Mouse (Mus musculus): ENCODE data around the gene Scamp5. TPM values are rescaled to one million over a fixed set of nuclear protein-coding genes. Genes with fewer than 3 reads are reported as not detected.

Gene Scamp5
- polyA plus RNA-seq, 1 experiment from 2014 or later: 165 TPM

GRCm38 (mm10) chr9:57407120-57407905, 60.5 kb downstream of the Scamp5 start:
- Histone ChIP-seq H3K27ac (ENCODE audit: low read depth, low read length) (no peak overlapping the region), H3K36me3 (ENCODE audit: control insufficient read depth, insufficient read depth, low read length) (0 out of 2 replicates have a peak, but pooled peaks cover 2% of the 10 kb centered on the region), H3K4me3 (ENCODE audit: low read length) (no peak overlapping the region), H3K4me1 (ENCODE audit: control insufficient read depth, insufficient read depth, low read depth, low read length) (no peaks in the 10 kb centered on the region), H3K9ac (ENCODE audit: low read depth, low read length) (no peak overlapping the region), H3K9me3 (ENCODE audit: control insufficient read depth, low read length) (no peaks in the 10 kb centered on the region), H3K4me2 (ENCODE audit: low read length) (no peak overlapping the region), H3K27me3 (replicated peaks; ENCODE audit: control insufficient read depth, insufficient read depth, low read length) (no peaks in the 10 kb centered on the region)
- WGBS: 91% methylated on average over 9 of the region's 9 CpGs
- no peak for ATAC-seq

- H3K9me3 ChIP-seq (ENCODE audit: control insufficient read depth, low read length): no peaks in the 10 kb centered on the region
- H3K27ac ChIP-seq (ENCODE audit: low read depth, low read length): no peak overlapping the region
- no peak overlapping the region for H3K4me2 ChIP-seq (ENCODE audit: low read length)
- H3K4me1 ChIP-seq (ENCODE audit: control insufficient read depth, insufficient read depth, low read depth, low read length): no peaks in the 10 kb centered on the region
- no peak overlapping the region for H3K4me3 ChIP-seq (ENCODE audit: low read length)
- WGBS: 96% methylated on average over 5 of the region's 5 CpGs
- H3K36me3 ChIP-seq (ENCODE audit: control insufficient read depth, insufficient read depth, low read length): no peaks in the 10 kb centered on the region
- no peaks in the 10 kb centered on the region for H3K27me3 ChIP-seq (replicated peaks; ENCODE audit: control insufficient read depth, insufficient read depth, low read length)
- ATAC-seq: no peak
- H3K9ac ChIP-seq (ENCODE audit: low read depth, low read length): no peak overlapping the region
Observed at GRCm38 (mm10) chr9:57406395-57406794, 61.5 kb downstream of the Scamp5 start.

- Histone ChIP-seq H3K27me3 (replicated peaks; ENCODE audit: control insufficient read depth, insufficient read depth, low read length) (no peaks in the 10 kb centered on the region), H3K4me2 (ENCODE audit: low read length) (no peak overlapping the region), H3K9ac (ENCODE audit: low read depth, low read length) (no peak overlapping the region), H3K27ac (ENCODE audit: low read depth, low read length) (no peak overlapping the region), H3K4me1 (ENCODE audit: control insufficient read depth, insufficient read depth, low read depth, low read length) (no peaks in the 10 kb centered on the region), H3K4me3 (ENCODE audit: low read length) (no peak overlapping the region), H3K9me3 (ENCODE audit: control insufficient read depth, low read length) (peaks cover 6% of the 10 kb centered on the region; the same call in 1 of the 2 replicates), H3K36me3 (ENCODE audit: control insufficient read depth, insufficient read depth, low read length) (no peaks in the 10 kb centered on the region)
- ATAC-seq: no peak
- 88% methylated on average over 5 of the region's 5 CpGs for WGBS
Observed at GRCm38 (mm10) chr9:57404036-57404435, 63.8 kb downstream of the Scamp5 start.

- H3K36me3 ChIP-seq (ENCODE audit: control insufficient read depth, insufficient read depth, low read length): no peaks in the 10 kb centered on the region
- no peaks in the 10 kb centered on the region for H3K4me1 ChIP-seq (ENCODE audit: control insufficient read depth, insufficient read depth, low read depth, low read length)
Observed at GRCm38 (mm10) chr9:57402318-57403251, 65.3 kb downstream of the Scamp5 start.

GRCm38 (mm10) chr9:57398773-57399172, 69.1 kb downstream of the Scamp5 start:
- Histone ChIP-seq H3K4me2 (ENCODE audit: low read length) (no peak overlapping the region), H3K9me3 (ENCODE audit: control insufficient read depth, low read length) (peaks cover 6% of the 10 kb centered on the region; the same call in 1 of the 2 replicates), H3K27ac (ENCODE audit: low read depth, low read length) (no peak overlapping the region), H3K9ac (ENCODE audit: low read depth, low read length) (no peak overlapping the region), H3K4me1 (ENCODE audit: control insufficient read depth, insufficient read depth, low read depth, low read length) (no peaks in the 10 kb centered on the region), H3K36me3 (ENCODE audit: control insufficient read depth, insufficient read depth, low read length) (no peaks in the 10 kb centered on the region), H3K4me3 (ENCODE audit: low read length) (no peak overlapping the region), H3K27me3 (replicated peaks; ENCODE audit: control insufficient read depth, insufficient read depth, low read length) (no peaks in the 10 kb centered on the region)
- 93% methylated on average over 2 of the region's 2 CpGs for WGBS
- ATAC-seq: no peak

More at GRCm38 (mm10) chr9:57402318-57403251, 65.3 kb downstream of the Scamp5 start:
- no peak overlapping the region for H3K9ac ChIP-seq (ENCODE audit: low read depth, low read length)
- no peak overlapping the region for H3K4me2 ChIP-seq (ENCODE audit: low read length)
- ATAC-seq: no peak
- H3K4me3 ChIP-seq (ENCODE audit: low read length): no peak overlapping the region
- peaks cover 6% of the 10 kb centered on the region; the same call in 1 of the 2 replicates for H3K9me3 ChIP-seq (ENCODE audit: control insufficient read depth, low read length)
- WGBS: 89% methylated on average over 15 of the region's 15 CpGs
- H3K27me3 ChIP-seq (replicated peaks; ENCODE audit: control insufficient read depth, insufficient read depth, low read length): no peaks in the 10 kb centered on the region
- no peak overlapping the region for H3K27ac ChIP-seq (ENCODE audit: low read depth, low read length)

GRCm38 (mm10) chr9:57392892-57393291, 75.0 kb downstream of the Scamp5 start:
- 90% methylated on average over 1 of the region's 1 CpGs for WGBS
- H3K4me3 ChIP-seq (ENCODE audit: low read length): no peak overlapping the region
- no peak overlapping the region for H3K9ac ChIP-seq (ENCODE audit: low read depth, low read length)
- H3K4me1 ChIP-seq (ENCODE audit: control insufficient read depth, insufficient read depth, low read depth, low read length): no peaks in the 10 kb centered on the region
- no peaks in the 10 kb centered on the region for H3K27me3 ChIP-seq (replicated peaks; ENCODE audit: control insufficient read depth, insufficient read depth, low read length)
- no peaks in the 10 kb centered on the region for H3K36me3 ChIP-seq (ENCODE audit: control insufficient read depth, insufficient read depth, low read length)
- no peak overlapping the region for H3K4me2 ChIP-seq (ENCODE audit: low read length)
- no peak overlapping the region for H3K27ac ChIP-seq (ENCODE audit: low read depth, low read length)
- no peak for ATAC-seq
- H3K9me3 ChIP-seq (ENCODE audit: control insufficient read depth, low read length): no peaks in the 10 kb centered on the region

Other genes with a start within 250 kb of the Scamp5 start
- gene Trcg1, start 231.5 kb downstream of the Scamp5 start, polyA plus RNA-seq (2015; fragmentation: Nextera tagmentation; extraction: Ambion mirVana): 0.08 TPM in 1 of 2 replicates, not detected in the other
- gene 1700017B05Rik, start 205.4 kb downstream of the Scamp5 start, polyA plus RNA-seq (2015; fragmentation: Nextera tagmentation; extraction: Ambion mirVana): 3.9 and 5.4 TPM in 2 replicates
- gene Ppcdc, start 27.9 kb downstream of the Scamp5 start, polyA plus RNA-seq (2015; fragmentation: Nextera tagmentation; extraction: Ambion mirVana): 19.4 and 20.5 TPM in 2 replicates
- gene Rpp25, start 36.0 kb upstream of the Scamp5 start, polyA plus RNA-seq (2015; fragmentation: Nextera tagmentation; extraction: Ambion mirVana): 21.0 and 21.4 TPM in 2 replicates
- gene Cox5a, start 53.2 kb upstream of the Scamp5 start, polyA plus RNA-seq (2015; fragmentation: Nextera tagmentation; extraction: Ambion mirVana): 890 and 1,047 TPM in 2 replicates
- gene Fam219b, start 69.5 kb upstream of the Scamp5 start, polyA plus RNA-seq (2015; fragmentation: Nextera tagmentation; extraction: Ambion mirVana): 23.6 and 24.4 TPM in 2 replicates
- gene Mpi, start 84.7 kb upstream of the Scamp5 start, polyA plus RNA-seq (2015; fragmentation: Nextera tagmentation; extraction: Ambion mirVana): 75.3 and 80.5 TPM in 2 replicates
- 49.4 and 50.1 TPM in 2 replicates for gene Scamp2, start 92.9 kb upstream of the Scamp5 start, polyA plus RNA-seq (2015; fragmentation: Nextera tagmentation; extraction: Ambion mirVana)
- 32.0 and 33.9 TPM in 2 replicates for gene Ulk3, start 121.4 kb upstream of the Scamp5 start, polyA plus RNA-seq (2015; fragmentation: Nextera tagmentation; extraction: Ambion mirVana)
- gene Cplx3, start 138.2 kb upstream of the Scamp5 start, polyA plus RNA-seq (2015; fragmentation: Nextera tagmentation; extraction: Ambion mirVana): 0.18 and 0.49 TPM in 2 replicates
- not detected in 2 replicates for gene Lman1l, start 152.7 kb upstream of the Scamp5 start, polyA plus RNA-seq (2015; fragmentation: Nextera tagmentation; extraction: Ambion mirVana)
- gene Csk, start 185.6 kb upstream of the Scamp5 start, polyA plus RNA-seq (2015; fragmentation: Nextera tagmentation; extraction: Ambion mirVana): 49.0 and 58.4 TPM in 2 replicates
- gene Cyp1a2, start 215.6 kb upstream of the Scamp5 start, polyA plus RNA-seq (2015; fragmentation: Nextera tagmentation; extraction: Ambion mirVana): not detected in 2 replicates
- 0.13 and 0.26 TPM in 2 replicates for gene Cyp1a1, start 219.9 kb upstream of the Scamp5 start, polyA plus RNA-seq (2015; fragmentation: Nextera tagmentation; extraction: Ambion mirVana)
- 29.7 and 31.9 TPM in 2 replicates for gene Edc3, start 240.5 kb upstream of the Scamp5 start, polyA plus RNA-seq (2015; fragmentation: Nextera tagmentation; extraction: Ambion mirVana)

Measured in hindbrain, embryonic 16.5 days (tissue).